Mouse (Mus musculus) CH12.LX (cell line): Measurements from ENCODE around the gene Dynlt1b. TPM values are rescaled to one million over a fixed set of nuclear protein-coding genes. Genes with fewer than 3 reads are reported as not detected.
"Not testable (repeated sequence)": the region's sequence is repeated elsewhere in the genome, so short reads cannot be mapped to it uniquely, and the experiment has no call there.

Experiments
- DNase-seq: peaks from one replicate; pipeline ENCODE4 v3.0.0-alpha.2; 2013; ENCODE audit errors: extremely low read depth
- H3K27ac ChIP-seq: 2 replicates; pipeline ENCODE4 v1.5.1; 2012; ENCODE audit warnings: low read depth, mild to moderate bottlenecking, control low read depth, moderate library complexity; ENCODE audit not compliant: insufficient read depth
- H3K27me3 ChIP-seq: replicated peaks from 2 replicates; pipeline ENCODE3; 2012; ENCODE audit warnings: inconsistent platforms
- H3K36me3 ChIP-seq, 2 experiments: replicated peaks in 1 of 2; 2 replicates each; pipeline versions ENCODE3 to v1.6.1; 2012; ENCODE audit warnings: inconsistent platforms in 1 of 2, low read length in 1 of 2, mild to moderate bottlenecking in 1 of 2, mixed read lengths in 1 of 2, moderate library complexity in 1 of 2; ENCODE audit not compliant: control insufficient read depth in 1 of 2, insufficient read depth in 1 of 2
- H3K4me1 ChIP-seq, 2 experiments: 2 replicates each; pipeline ENCODE4 v1.6.1; 2012; ENCODE audit warnings: inconsistent platforms in 1 of 2, moderate library complexity in 1 of 2; ENCODE audit not compliant: insufficient read depth in 2 of 2, control insufficient read depth in 1 of 2
- H3K4me2 ChIP-seq: 2 replicates; pipeline ENCODE4 v1.6.1; 2012; ENCODE audit warnings: low read depth, mild to moderate bottlenecking, control low read depth; ENCODE audit not compliant: poor library complexity, insufficient read depth, severe bottlenecking
- H3K4me3 ChIP-seq, 3 experiments: fragments of 150-350 bp in 1 of 3; sonication (generic) in 1 of 3; replicated peaks in 1 of 3; 2 replicates each; pipeline versions ENCODE3 to v1.5.1; 2011 to 2012; ENCODE audit warnings: low read depth in 2 of 3, low read length in 2 of 3, mild to moderate bottlenecking in 2 of 3, moderate library complexity in 2 of 3, control low read depth in 1 of 3, improper control_type of control experiment in 1 of 3, inconsistent platforms in 1 of 3, mixed read lengths in 1 of 3; ENCODE audit not compliant: poor library complexity in 1 of 3
- H3K79me2 ChIP-seq: replicated peaks from 2 replicates; pipeline ENCODE4 v1.6.1; 2012; ENCODE audit warnings: mild to moderate bottlenecking, moderate library complexity; ENCODE audit not compliant: control insufficient read depth, poor library complexity, insufficient read depth, severe bottlenecking; ENCODE audit errors: extremely low read depth
- H3K9ac ChIP-seq: 2 replicates; pipeline ENCODE4 v1.6.1; 2012; ENCODE audit warnings: low read depth, mild to moderate bottlenecking, control low read depth, moderate library complexity; ENCODE audit not compliant: insufficient read depth
- H3K9me3 ChIP-seq: replicated peaks from 2 replicates; pipeline ENCODE3; 2012; ENCODE audit warnings: low read length, inconsistent platforms, mixed read lengths
- BHLHE40 ChIP-seq: IDR thresholded peaks from 2 replicates; pipeline ENCODE4 v1.6.1; 2011; ENCODE audit warnings: mild to moderate bottlenecking, low read depth, low read length, improper control_type of control experiment
- IRF4 ChIP-seq: IDR thresholded peaks from 2 replicates; pipeline ENCODE4 v1.6.1; 2014; ENCODE audit warnings: low read depth, mild to moderate bottlenecking, inconsistent platforms, low read length, improper control_type of control experiment
- JUN ChIP-seq: IDR thresholded peaks from 2 replicates; pipeline ENCODE4 v1.6.1; 2011; ENCODE audit warnings: low read depth, mild to moderate bottlenecking, low read length, improper control_type of control experiment, moderate library complexity; ENCODE audit not compliant: insufficient read depth
- dilution Hi-C: fragments of 300-500 bp; cut with MboI; formaldehyde crosslinking; loops from 2 replicates; pipeline ENCODE4 v1.14.3; 2020; ENCODE audit warnings: low sequenced_read_pairs; ENCODE audit not compliant: extremely low pct_unique_long_range_greater_than_20kb, extremely low pct_ligation_motif_present
- in situ Hi-C: fragments of 300-500 bp; cut with MboI; formaldehyde crosslinking; loops from 3 replicates; pipeline ENCODE4 v1.14.3; 2019; ENCODE audit warnings: low sequenced_read_pairs, low pct_ligation_motif_present, low pct_unique_long_range_greater_than_20kb, mixed read lengths
- polyA plus RNA-seq: library from polyadenylated mRNA; unstranded; fragments of >175 nt; gene quantifications from 2 replicates; pipeline ENCODE4 v1.2.1, GENCODE M21; 2012; ENCODE audit warnings: low read depth; ENCODE audit not compliant: insufficient read length
- total RNA-seq, 2 experiments: library from RNA; depleted of rRNA; stranded (reverse); fragments of 300-350 nt in 1 of 2; fragments of >200 nt in 1 of 2; gene quantifications; 2 replicates each; pipeline ENCODE4 v1.2.3; 2012 to 2014

Gene Dynlt1b
- total and polyA plus RNA-seq, 3 experiments: 371 to 607 (median 389) TPM

DNA sequence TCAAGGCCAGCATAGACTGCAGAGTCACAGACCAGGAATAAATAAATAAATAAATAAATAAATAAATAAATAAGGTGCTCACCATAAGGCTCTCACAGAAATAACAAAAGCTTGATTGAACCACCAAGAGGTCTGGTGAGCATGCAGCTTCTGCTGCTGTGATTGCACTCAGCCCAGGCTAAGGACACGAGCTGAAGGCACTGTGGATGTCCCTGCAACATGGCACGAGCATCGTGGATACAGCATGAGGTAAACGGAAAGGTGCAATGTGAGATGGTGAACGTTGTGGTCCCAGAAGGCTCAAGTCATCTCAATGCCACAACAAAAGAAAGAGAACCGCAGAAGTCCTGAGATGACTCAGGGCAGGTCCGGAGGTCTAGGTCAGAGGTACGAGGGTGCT lies 52.3 kb downstream of the Dynlt1b start:
- H3K27ac ChIP-seq, DNase-seq, H3K9me3 ChIP-seq, H3K4me1 ChIP-seq, H3K9ac ChIP-seq, H3K79me2 ChIP-seq, H3K4me3 ChIP-seq, H3K27me3 ChIP-seq, dilution Hi-C loops, H3K36me3 ChIP-seq, in situ Hi-C loops, H3K4me2 ChIP-seq: not testable (repeated sequence)
- TF ChIP-seq BHLHE40 (peak; percentile 59; the same call in 1 of the 2 replicates), JUN (0 out of 2 replicates have a peak, but pooled peaks have one; percentile 19), IRF4 (peak; percentile 40; the same call in 1 of the 2 replicates)

Other genes starting within 250 kb of the Dynlt1b start
- gene Tmem181a, start 173.3 kb upstream of the Dynlt1b start, total RNA-seq (2012; rRNA removed): 5.2 and 7.3 TPM in 2 replicates
- 2.5 and 2.6 TPM in 2 replicates for gene Tmem181a, start 173.3 kb upstream of the Dynlt1b start, total RNA-seq (2014; rRNA removed)
- gene Tmem181a, start 173.3 kb upstream of the Dynlt1b start, polyA plus RNA-seq: 4.3 and 5.0 TPM in 2 replicates
- 11.8 and 14.6 TPM in 2 replicates for gene Dynlt1a, start 112.6 kb upstream of the Dynlt1b start, total RNA-seq (2012; rRNA removed)
- 33.5 and 38.2 TPM in 2 replicates for gene Dynlt1a, start 112.6 kb upstream of the Dynlt1b start, total RNA-seq (2014; rRNA removed)
- 21.5 and 22.9 TPM in 2 replicates for gene Dynlt1a, start 112.6 kb upstream of the Dynlt1b start, polyA plus RNA-seq
- gene Dynlt1c, start 171.6 kb downstream of the Dynlt1b start, total RNA-seq (2012; rRNA removed): 11.2 and 16.5 TPM in 2 replicates
- gene Dynlt1c, start 171.6 kb downstream of the Dynlt1b start, total RNA-seq (2014; rRNA removed): 11.2 and 14.7 TPM in 2 replicates
- gene Dynlt1c, start 171.6 kb downstream of the Dynlt1b start, polyA plus RNA-seq: 2.3 and 6.5 TPM in 2 replicates
- gene Dynlt1f, start 225.8 kb downstream of the Dynlt1b start, total RNA-seq (2012; rRNA removed): 197 and 215 TPM in 2 replicates
- 332 and 352 TPM in 2 replicates for gene Dynlt1f, start 225.8 kb downstream of the Dynlt1b start, total RNA-seq (2014; rRNA removed)
- gene Dynlt1f, start 225.8 kb downstream of the Dynlt1b start, polyA plus RNA-seq: 126 and 165 TPM in 2 replicates
- gene Sytl3, start 229.0 kb downstream of the Dynlt1b start, total RNA-seq (2012; rRNA removed): 39.4 and 73.2 TPM in 2 replicates
- 27.5 and 27.6 TPM in 2 replicates for gene Sytl3, start 229.0 kb downstream of the Dynlt1b start, total RNA-seq (2014; rRNA removed)
- 59.3 and 72.3 TPM in 2 replicates for gene Sytl3, start 229.0 kb downstream of the Dynlt1b start, polyA plus RNA-seq